ENCODE assay signal across 10 mouse cellular contexts in the genomic region with DNA sequence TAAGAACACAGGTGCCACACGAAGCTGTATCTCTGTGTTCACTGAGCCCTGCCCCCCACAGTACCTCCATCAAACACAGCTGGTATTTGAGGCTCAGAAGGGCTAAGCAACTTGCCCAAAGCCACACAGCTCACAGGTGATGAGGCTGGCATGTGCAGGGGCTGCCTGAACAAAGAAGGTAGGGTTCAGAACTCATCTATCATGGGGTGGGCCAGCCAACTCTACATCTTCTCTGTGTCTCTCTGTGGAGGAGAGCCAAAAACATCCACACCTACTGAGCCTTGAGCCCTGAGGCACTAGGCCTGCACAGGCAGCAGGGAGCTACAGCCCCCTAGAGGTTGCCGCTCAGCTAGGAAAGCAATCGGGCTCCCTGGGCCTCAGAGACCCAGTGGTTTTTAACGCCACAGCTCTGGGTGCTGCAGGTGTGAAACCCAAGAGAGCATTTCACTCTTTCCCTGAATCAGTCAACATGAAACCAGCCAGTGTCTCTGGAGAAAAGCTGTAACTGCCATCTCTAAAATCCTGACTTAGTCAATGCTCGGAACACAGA. TPM values are rescaled to one million over a fixed set of nuclear protein-coding genes. Genes with fewer than 3 reads are reported as not detected.
DNase-seq lines count a peak whose midpoint lies in the region; ATAC-seq and TF ChIP-seq lines count a peak whose summit lies in the region.
"Had no signal": no experiment of that assay in that cellular context is flagged by ENCODE, and none has a peak within 500 bp of the region (broad histone marks: within the 10 kb centered on the region; RNA-seq: fewer than 3 reads in every experiment).

No protein-coding gene starts in this region.

- H3K4me2 ChIP-seq in intestine, postnatal 0 days (replicated peaks; ENCODE audit: low read depth) = no peak overlapping the region
- H3K4me2 ChIP-seq in intestine, embryonic 15.5 days (replicated peaks) = no peak overlapping the region
- H3K4me2 ChIP-seq in kidney, embryonic 16.5 days (replicated peaks; ENCODE audit: low read depth, low read length) = no peak overlapping the region
- H3K4me2 ChIP-seq: neural tube, embryonic 12.5 days had no signal

- no peak for TF ChIP-seq POLR2A in embryonic fibroblast, embryonic 13.5 days (IDR thresholded peaks at IDR 0.05; ENCODE audit: low read depth, low read length)

- no peak overlapping the region for H3K4me3 ChIP-seq in intestine, postnatal 0 days (ENCODE audit: low read depth, low read length)
- H3K4me3 ChIP-seq in intestine, embryonic 15.5 days (replicated peaks) = no peak overlapping the region
- no peak overlapping the region for H3K4me3 ChIP-seq in embryonic fibroblast, embryonic 13.5 days (ENCODE audit: insufficient read depth, low read length)
- H3K4me3 ChIP-seq in kidney, embryonic 16.5 days (ENCODE audit: low read length) = no peak overlapping the region
- H3K4me3 ChIP-seq: hindbrain, embryonic 10.5 days; neural tube, embryonic 12.5 days had no signal

- ATAC-seq in intestine, postnatal 0 days = no peak
- ATAC-seq in intestine, embryonic 15.5 days = no peak
- no peak for ATAC-seq in kidney, embryonic 16.5 days (ENCODE audit: low FRiP score, low TSS enrichment)

- no peaks in the 10 kb centered on the region; the same call in 1 of the 2 replicates for H3K36me3 ChIP-seq in intestine, postnatal 0 days (ENCODE audit: control insufficient read depth, insufficient read depth)
- H3K36me3 ChIP-seq in intestine, embryonic 15.5 days = no peaks in the 10 kb centered on the region
- no peaks in the 10 kb centered on the region for H3K36me3 ChIP-seq in splenic B cell, adult 2 months (ENCODE audit: control insufficient read depth, insufficient read depth, low read length, poor library complexity, severe bottlenecking)
- no peaks in the 10 kb centered on the region for H3K36me3 ChIP-seq in kidney, embryonic 16.5 days (ENCODE audit: insufficient read depth, low read length)
- H3K36me3 ChIP-seq: neural tube, embryonic 12.5 days had no signal

- no peak overlapping the region for H3K27ac ChIP-seq in intestine, postnatal 0 days (ENCODE audit: low read depth, low read length)
- H3K27ac ChIP-seq in intestine, embryonic 15.5 days = no peak overlapping the region
- no peak overlapping the region for H3K27ac ChIP-seq in embryonic fibroblast, embryonic 13.5 days (ENCODE audit: insufficient read depth, low read length)
- no peak overlapping the region for H3K27ac ChIP-seq in kidney, embryonic 16.5 days (ENCODE audit: low read length)
- H3K27ac ChIP-seq: hindbrain, embryonic 10.5 days; neural tube, embryonic 12.5 days had no signal

- H3K27me3 ChIP-seq in intestine, postnatal 0 days (replicated peaks; ENCODE audit: control insufficient read depth, insufficient read depth, low read length) = no peaks in the 10 kb centered on the region
- no peaks in the 10 kb centered on the region for H3K27me3 ChIP-seq in intestine, embryonic 15.5 days (replicated peaks)
- H3K27me3 ChIP-seq in splenic B cell, adult 2 months (ENCODE audit: control insufficient read depth, insufficient read depth, low read length, poor library complexity, severe bottlenecking) = no peaks in the 10 kb centered on the region
- H3K27me3 ChIP-seq in kidney, embryonic 16.5 days (ENCODE audit: insufficient read depth, low read length) = no peaks in the 10 kb centered on the region
- H3K27me3 ChIP-seq: neural tube, embryonic 12.5 days had no signal

- peak; percentile 66 for DNase-seq in CD4-positive, CD25-positive, alpha-beta regulatory T cell, adult 2 months (ENCODE audit: low read depth, low spot score)
- DNase-seq in splenic B cell, adult 2 months (ENCODE audit: low read depth, low spot score) = peak; percentile 84
- no peak for DNase-seq in right cerebral cortex, postnatal 36 days (ENCODE audit: low spot score in 2 of 2)
- no peak for DNase-seq in kidney, adult 18-20 months

- no peaks in the 10 kb centered on the region for H3K9me3 ChIP-seq in intestine, postnatal 0 days (ENCODE audit: control insufficient read depth)
- no peaks in the 10 kb centered on the region for H3K9me3 ChIP-seq in intestine, embryonic 15.5 days
- no peaks in the 10 kb centered on the region for H3K9me3 ChIP-seq in kidney, embryonic 16.5 days (ENCODE audit: low read length)
- H3K9me3 ChIP-seq: hindbrain, embryonic 10.5 days; neural tube, embryonic 12.5 days had no signal

- no peaks in the 10 kb centered on the region for H3K4me1 ChIP-seq in intestine, postnatal 0 days (replicated peaks; ENCODE audit: control insufficient read depth, insufficient read depth, low read length)
- H3K4me1 ChIP-seq in intestine, embryonic 15.5 days (replicated peaks) = no peaks in the 10 kb centered on the region
- no peaks in the 10 kb centered on the region for H3K4me1 ChIP-seq in embryonic fibroblast, embryonic 13.5 days (ENCODE audit: control insufficient read depth, insufficient read depth, low read length)
- H3K4me1 ChIP-seq in kidney, embryonic 16.5 days (ENCODE audit: insufficient read depth, low read length) = peaks cover 5% of the 10 kb centered on the region; the same call in 1 of the 2 replicates
- H3K4me1 ChIP-seq: neural tube, embryonic 12.5 days had no signal

- 61% methylated on average over 5 of the region's 5 CpGs for WGBS in intestine, postnatal 0 days
- 53% methylated on average over 5 of the region's 5 CpGs for WGBS in intestine, embryonic 15.5 days
- 58% methylated on average over 5 of the region's 5 CpGs for whole genome bisulfite sequencing in kidney, embryonic 16.5 days

- TF ChIP-seq CTCF in intestine, postnatal 0 days (IDR thresholded peaks at IDR 0.05; ENCODE audit: low read depth) = peak; percentile 53
- TF ChIP-seq CTCF in embryonic fibroblast, embryonic 13.5 days (IDR thresholded peaks at IDR 0.05; ENCODE audit: borderline replicate concordance, insufficient read depth, low read length) = peak; percentile 18; the same call in 1 of the 2 replicates

- H3K9ac ChIP-seq in intestine, postnatal 0 days (ENCODE audit: low read depth, low read length) = no peak overlapping the region
- H3K9ac ChIP-seq in intestine, embryonic 15.5 days = no peak overlapping the region
- no peak overlapping the region for H3K9ac ChIP-seq in kidney, embryonic 16.5 days (replicated peaks; ENCODE audit: low read length)
- H3K9ac ChIP-seq: neural tube, embryonic 12.5 days had no signal

RNA-seq across cellular contexts. Expression of a gene that starts 11.1 kb away (rescaled TPM):
- 39.8 and 44.3 TPM in 2 replicates for polyA plus RNA-seq in intestine, postnatal 0 days (2015; fragmentation: Nextera tagmentation; extraction: Ambion mirVana)
- polyA plus RNA-seq in intestine, embryonic 15.5 days (2015; fragmentation: Nextera tagmentation; extraction: Ambion mirVana) = 44.7 and 49.2 TPM in 2 replicates
- polyA plus RNA-seq in embryonic fibroblast, embryonic 13.5 days (2011; ENCODE audit: insufficient read length, low read depth, missing spikeins) = 15.5 and 16.4 TPM in 2 replicates
- polyA plus RNA-seq in kidney, embryonic 16.5 days (2015; fragmentation: Nextera tagmentation; extraction: Ambion mirVana) = 90.3 and 91.7 TPM in 2 replicates

RNA-seq across cellular contexts. Expression of a gene that starts 11.3 kb away (rescaled TPM):
- 50.4 and 52.7 TPM in 2 replicates for polyA plus RNA-seq in intestine, postnatal 0 days (2015; fragmentation: Nextera tagmentation; extraction: Ambion mirVana)
- 80.5 and 87.7 TPM in 2 replicates for polyA plus RNA-seq in intestine, embryonic 15.5 days (2015; fragmentation: Nextera tagmentation; extraction: Ambion mirVana)
- polyA plus RNA-seq in embryonic fibroblast, embryonic 13.5 days (2011; ENCODE audit: insufficient read length, low read depth, missing spikeins) = 21.6 and 25.3 TPM in 2 replicates
- 90.0 and 92.6 TPM in 2 replicates for polyA plus RNA-seq in kidney, embryonic 16.5 days (2015; fragmentation: Nextera tagmentation; extraction: Ambion mirVana)

RNA-seq across cellular contexts. Expression of a gene that starts 21.2 kb away (rescaled TPM):
- 3.4 and 3.5 TPM in 2 replicates for polyA plus RNA-seq in intestine, postnatal 0 days (2015; fragmentation: Nextera tagmentation; extraction: Ambion mirVana)
- polyA plus RNA-seq in intestine, embryonic 15.5 days (2015; fragmentation: Nextera tagmentation; extraction: Ambion mirVana) = 7.1 and 8.6 TPM in 2 replicates
- 0.68 and 0.83 TPM in 2 replicates for polyA plus RNA-seq in embryonic fibroblast, embryonic 13.5 days (2011; ENCODE audit: insufficient read length, low read depth, missing spikeins)
- 14.2 and 15.0 TPM in 2 replicates for polyA plus RNA-seq in kidney, embryonic 16.5 days (2015; fragmentation: Nextera tagmentation; extraction: Ambion mirVana)

RNA-seq across cellular contexts. Expression of a gene that starts 27.3 kb away (rescaled TPM):
- 0.61 and 1.3 TPM in 2 replicates for polyA plus RNA-seq in intestine, postnatal 0 days (2015; fragmentation: Nextera tagmentation; extraction: Ambion mirVana)
- 1.9 and 2.4 TPM in 2 replicates for polyA plus RNA-seq in intestine, embryonic 15.5 days (2015; fragmentation: Nextera tagmentation; extraction: Ambion mirVana)
- polyA plus RNA-seq in embryonic fibroblast, embryonic 13.5 days (2011; ENCODE audit: insufficient read length, low read depth, missing spikeins) = 0.73 TPM in 1 of 2 replicates, not detected in the other
- 2.3 and 3.7 TPM in 2 replicates for polyA plus RNA-seq in kidney, embryonic 16.5 days (2015; fragmentation: Nextera tagmentation; extraction: Ambion mirVana)

RNA-seq across cellular contexts. Expression of a gene that starts 28.4 kb away (rescaled TPM):
- 29.0 and 32.6 TPM in 2 replicates for polyA plus RNA-seq in intestine, postnatal 0 days (2015; fragmentation: Nextera tagmentation; extraction: Ambion mirVana)
- polyA plus RNA-seq in intestine, embryonic 15.5 days (2015; fragmentation: Nextera tagmentation; extraction: Ambion mirVana) = 38.4 and 43.4 TPM in 2 replicates
- 8.2 and 16.7 TPM in 2 replicates for polyA plus RNA-seq in embryonic fibroblast, embryonic 13.5 days (2011; ENCODE audit: insufficient read length, low read depth, missing spikeins)
- 61.8 and 64.7 TPM in 2 replicates for polyA plus RNA-seq in kidney, embryonic 16.5 days (2015; fragmentation: Nextera tagmentation; extraction: Ambion mirVana)

Comparison
In these comparisons a context has a peak if more than half of its experiments do, and no peak if none do; other contexts are left out.
1. DNase-seq: peak in CD4-positive, CD25-positive, alpha-beta regulatory T cell, adult 2 months (single experiment) and splenic B cell, adult 2 months (single experiment); none in right cerebral cortex, postnatal 36 days (0 of 2) and kidney, adult 18-20 months (single experiment).